Mouse (Mus musculus) Patski (cell line): ENCODE results near the gene Hivep3. TPM values are rescaled to one million over a fixed set of nuclear protein-coding genes. Genes with fewer than 3 reads are reported as not detected.

Source experiments
- ATAC-seq: fragments of 100-300 bp; one replicate; pipeline ENCODE4 v1.8.0; 2021
- CTCF ChIA-PET: fragments of 350-600 bp; sonication (Branson Sonifier 250); formaldehyde crosslinking; loops from one replicate; lab custom pipeline; 2022; ENCODE audit warnings: inconsistent platforms; lab: Charles Lee
- POLR2A ChIA-PET: fragments of 350-600 bp; sonication (Branson Sonifier 250); formaldehyde crosslinking; loops from one replicate; lab custom pipeline; 2022; ENCODE audit warnings: antibody characterized with exemption, inconsistent platforms; lab: Charles Lee
- DNase-seq: peaks from one replicate; pipeline ENCODE4 v3.0.0-alpha.2; 2011; ENCODE audit warnings: low read depth, low spot score
- H3K27me3 ChIP-seq: fragments of 371-371 bp; one replicate; pipeline ENCODE4 v1.5.1; 2021
- CTCF ChIP-seq: fragments of 100-300 bp; IDR thresholded peaks from one replicate; pipeline ENCODE4 v1.5.1; 2021
- in situ Hi-C: fragments of 300-500 bp; cut with MboI; formaldehyde crosslinking; loops from 3 replicates; pipeline ENCODE4 v1.11.1; 2018; ENCODE audit warnings: low pct_unique_long_range_greater_than_20kb, mixed read lengths
- polyA plus RNA-seq: library from polyadenylated mRNA; unstranded; gene quantifications from one replicate; pipeline ENCODE4 v1.2.3, GENCODE M21; 2021

Gene Hivep3
- polyA plus RNA-seq, 1 experiment from 2014 or later, result 4.4 TPM

GRCm38 (mm10) chr4:120064696-120065095, 331.1 kb downstream of the Hivep3 start, which contains the start of gene AL607142.1:
Gene AL607142.1, plus strand, starts transcription at chr4:120064996.
- no peak for TF ChIP-seq CTCF
- ATAC-seq (no peak), DNase-seq (no peak)
- CTCF ChIA-PET, result no interaction called here
- in situ Hi-C loops, result no loop called here
- no peaks in the 10 kb centered on the region for H3K27me3 ChIP-seq
- POLR2A ChIA-PET, result no interaction called here

DNA sequence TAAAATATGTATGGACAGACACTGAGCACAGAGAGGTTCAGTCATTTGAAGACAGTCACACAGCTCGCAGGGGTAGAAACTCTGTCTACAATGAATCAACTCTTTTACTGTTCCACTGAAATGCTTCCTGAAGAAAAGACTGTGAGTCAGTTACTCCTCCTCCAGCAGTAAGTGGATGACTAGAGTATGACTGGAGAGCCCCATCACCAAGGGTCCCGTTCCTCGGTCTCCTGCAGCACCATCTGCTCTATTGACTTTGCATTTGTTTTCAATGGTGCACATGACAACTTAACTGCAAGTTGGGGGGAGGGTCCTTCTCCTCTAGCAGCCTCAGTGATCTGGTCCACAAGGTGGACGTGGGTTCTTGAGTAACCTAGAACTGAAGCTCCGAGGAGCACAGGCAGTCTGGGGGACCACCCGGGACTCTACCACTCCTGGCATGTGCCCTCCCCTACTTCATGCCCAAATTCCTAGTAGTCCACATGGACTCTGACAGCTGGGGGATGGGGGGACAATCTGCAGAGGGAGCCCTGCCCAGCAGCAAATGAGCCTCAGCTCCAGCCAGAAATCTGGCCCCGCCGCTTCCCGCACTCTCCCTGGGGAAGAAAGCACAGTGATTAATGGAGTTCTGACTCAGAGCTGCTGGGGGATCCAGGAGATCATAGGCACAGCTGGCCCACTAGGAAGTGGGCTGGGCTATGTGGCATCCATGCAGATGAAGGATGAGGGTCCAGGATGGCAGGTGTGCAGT, 333.4 kb downstream of the Hivep3 start:
- ChIA-PET POLR2A (no interaction called here), CTCF (no interaction called here)
- no peak for TF ChIP-seq CTCF
- in situ Hi-C loops, result no loop called here
- no peaks in the 10 kb centered on the region for H3K27me3 ChIP-seq
- ATAC-seq (peak; percentile 66), DNase-seq (no peak)

DNA sequence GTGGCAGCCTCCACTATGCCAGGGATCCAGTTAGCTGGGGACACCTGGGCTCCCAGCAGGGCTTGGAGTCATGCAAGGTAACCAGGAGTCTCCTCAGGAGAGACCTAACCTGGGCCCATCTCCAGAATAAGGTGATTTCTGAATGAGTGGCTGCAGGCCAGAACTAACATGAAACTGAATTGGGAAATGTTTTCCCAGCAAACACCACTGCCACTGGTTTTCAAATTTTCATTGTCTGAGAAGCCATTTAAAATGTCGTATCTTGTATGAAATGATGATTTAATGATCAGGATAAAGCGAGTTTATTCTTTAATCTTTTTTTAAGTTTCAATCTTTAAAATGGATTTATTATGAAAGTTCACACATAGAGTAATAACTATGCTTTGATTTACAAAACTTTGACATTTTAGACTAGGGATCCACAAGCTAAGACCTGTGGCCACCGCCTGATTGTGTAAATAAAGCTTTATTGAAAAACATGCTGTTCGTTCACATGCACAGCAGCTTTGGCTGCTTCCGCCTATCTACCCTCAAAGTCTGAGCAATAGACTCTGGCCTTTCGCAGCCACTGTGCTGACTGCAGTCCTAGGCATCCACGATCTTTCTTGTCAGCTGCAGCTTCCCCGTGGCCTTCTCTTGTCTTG, 334.1 kb downstream of the Hivep3 start:
- DNase-seq (no peak), ATAC-seq (no peak)
- TF ChIP-seq CTCF, result no peak
- POLR2A ChIA-PET, result no interaction called here
- CTCF ChIA-PET, result no interaction called here
- H3K27me3 ChIP-seq, result no peaks in the 10 kb centered on the region
- in situ Hi-C loops, result no loop called here

- H3K27me3 ChIP-seq, result no peaks in the 10 kb centered on the region
- no peak for TF ChIP-seq CTCF
- POLR2A ChIA-PET, result interaction anchor here (1.0 kb wide), 1 partner anchor 27 kb away, joined by 3 read pairs; no protein-coding TSS in a partner anchor
- DNase-seq (no peak), ATAC-seq (no peak)
- in situ Hi-C loops, result no loop called here
- CTCF ChIA-PET, result interaction anchor here (1.3 kb wide), 1 partner anchor 15 kb away, joined by 3 read pairs; no protein-coding TSS in a partner anchor
Observed at GRCm38 (mm10) chr4:120068883-120069581, 335.4 kb downstream of the Hivep3 start.

GRCm38 (mm10) chr4:120069582-120069980, 336.0 kb downstream of the Hivep3 start:
- H3K27me3 ChIP-seq, result no peaks in the 10 kb centered on the region
- TF ChIP-seq CTCF, result no peak
- in situ Hi-C loops, result no loop called here
- DNase-seq (no peak), ATAC-seq (no peak)
- ChIA-PET POLR2A (interaction anchor here (1.0 kb wide), 1 partner anchor 27 kb away, joined by 3 read pairs; no protein-coding TSS in a partner anchor), CTCF (interaction anchor here (1.3 kb wide), 1 partner anchor 15 kb away, joined by 3 read pairs; no protein-coding TSS in a partner anchor)

GRCm38 (mm10) chr4:120071411-120071810, 337.8 kb downstream of the Hivep3 start:
- no peak for ATAC-seq
- in situ Hi-C loops, result no loop called here

GRCm38 (mm10) chr4:120071842-120072507, 338.4 kb downstream of the Hivep3 start:
- ChIA-PET CTCF (no interaction called here), POLR2A (no interaction called here)
- H3K27me3 ChIP-seq, result no peaks in the 10 kb centered on the region
- ATAC-seq (no peak), DNase-seq (no peak)
- TF ChIP-seq CTCF, result no peak
- in situ Hi-C loops, result no loop called here

More at GRCm38 (mm10) chr4:120071411-120071810, 337.8 kb downstream of the Hivep3 start:
- no peak for TF ChIP-seq CTCF
- no peaks in the 10 kb centered on the region for H3K27me3 ChIP-seq
- ChIA-PET CTCF (interaction anchor here (1.3 kb wide), 1 partner anchor 29 kb away, joined by 3 read pairs; no protein-coding TSS in a partner anchor), POLR2A (interaction anchor here (0.6 kb wide), 1 partner anchor 498 kb away, joined by 3 read pairs; no protein-coding TSS in a partner anchor)
- DNase-seq, result no peak

DNA sequence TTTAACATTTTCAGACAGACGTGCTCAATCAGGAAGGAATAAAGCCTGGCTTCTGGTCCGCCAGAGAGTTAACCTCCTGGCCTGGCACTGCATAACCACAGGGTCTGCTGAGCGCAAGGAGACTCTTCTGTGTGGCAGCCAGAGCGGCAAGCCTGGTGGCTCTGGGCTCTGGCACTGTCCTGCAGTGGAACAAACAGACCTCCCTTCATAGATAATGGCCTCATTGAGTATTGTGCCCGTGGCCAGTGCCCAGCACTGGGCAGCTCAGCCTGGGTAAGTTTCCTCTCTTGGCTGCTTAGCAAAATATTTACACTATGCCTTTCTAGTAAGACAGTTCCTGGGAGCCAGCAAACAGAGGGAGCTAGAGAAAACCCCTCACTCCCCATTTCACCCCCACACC, 340.5 kb downstream of the Hivep3 start:
- DNase-seq, result no peak
- POLR2A ChIA-PET, result no interaction called here
- in situ Hi-C loops, result no loop called here
- no peak for ATAC-seq
- CTCF ChIA-PET, result no interaction called here
- no peaks in the 10 kb centered on the region for H3K27me3 ChIP-seq
- TF ChIP-seq CTCF, result no peak

DNA sequence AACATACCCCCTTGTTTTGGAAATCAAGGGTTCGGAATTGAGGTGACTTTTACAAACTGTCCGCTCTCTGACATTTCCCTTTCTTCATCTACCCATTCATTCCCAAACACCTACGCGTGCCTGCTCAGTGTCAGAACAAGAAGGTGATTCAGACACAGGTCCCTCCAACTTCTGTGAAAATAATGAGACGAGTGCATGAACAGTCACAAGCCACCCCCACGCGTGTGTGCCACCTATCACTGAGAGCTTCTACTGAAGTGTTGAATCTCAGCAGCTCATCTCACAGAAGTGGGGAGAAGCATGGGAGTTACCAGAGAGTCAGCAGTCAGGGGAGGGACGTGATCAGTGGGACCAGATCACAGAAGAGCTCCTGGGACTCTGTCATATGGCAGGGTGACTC, 343.7 kb downstream of the Hivep3 start:
- POLR2A ChIA-PET, result no interaction called here
- in situ Hi-C loops, result no loop called here
- CTCF ChIA-PET, result no interaction called here
- no peak for TF ChIP-seq CTCF
- no peaks in the 10 kb centered on the region for H3K27me3 ChIP-seq
- DNase-seq, result no peak
- no peak for ATAC-seq

- in situ Hi-C loops, result no loop called here
- no peak for DNase-seq
- no peak for TF ChIP-seq CTCF
- ATAC-seq, result no peak
- POLR2A ChIA-PET, result no interaction called here
- no peaks in the 10 kb centered on the region for H3K27me3 ChIP-seq
- CTCF ChIA-PET, result no interaction called here
Observed at GRCm38 (mm10) chr4:120082527-120082926, 348.9 kb downstream of the Hivep3 start.
